Mouse (Mus musculus) left cerebral cortex, postnatal 4 days (tissue): ENCODE results near the gene Cntfr. TPM values are rescaled to one million over a fixed set of nuclear protein-coding genes. Genes with fewer than 3 reads are reported as not detected.
A peak's percentile ranks its signal among the peaks of the same experiment; 100 is the strongest.

ENCODE experiments used
- DNase-seq: peaks from one replicate; pipeline ENCODE4 v3.0.0-alpha.2; 2022
- intact Hi-C: fragments of 180-260 bp; cut with DNase I; formaldehyde crosslinking; loops from one replicate; pipeline ENCODE4 v1.15.1; 2025
- total RNA-seq, 2 experiments: library from RNA; stranded (reverse); gene quantifications; 2 replicates each; pipeline ENCODE4 v1.2.3; 2021

The Cntfr gene
- total RNA-seq, 2 experiments from 2014 or later: 60.5 to 61.7 TPM

GRCm38 (mm10) chr4:41658566-41659384, 38.1 kb downstream of the Cntfr start:
- intact Hi-C loops: no loop called here
- DNase-seq: no peak

GRCm38 (mm10) chr4:41655525-41655924, 41.4 kb downstream of the Cntfr start:
- no peak for DNase-seq
- intact Hi-C loops: no loop called here

- intact Hi-C loops: no loop called here
- peak; percentile 79 for DNase-seq
These were observed 42.7 kb downstream of the Cntfr start for GRCm38 (mm10) chr4:41654217-41654616.

GRCm38 (mm10) chr4:41653730-41654129, 43.2 kb downstream of the Cntfr start:
- intact Hi-C loops: no loop called here
- no peak for DNase-seq

- intact Hi-C loops: no loop called here
- peak; percentile 87 for DNase-seq
These were observed 43.6 kb downstream of the Cntfr start for GRCm38 (mm10) chr4:41653296-41653695.

GRCm38 (mm10) chr4:41648627-41649026, 48.3 kb downstream of the Cntfr start:
- no peak for DNase-seq
- intact Hi-C loops: no loop called here

GRCm38 (mm10) chr4:41648157-41648556, 48.7 kb downstream of the Cntfr start:
- intact Hi-C loops: no loop called here
- DNase-seq: no peak

- intact Hi-C loops: no loop called here
- DNase-seq: peak; percentile 53
These were observed 51.4 kb downstream of the Cntfr start for GRCm38 (mm10) chr4:41645488-41645887.

DNA sequence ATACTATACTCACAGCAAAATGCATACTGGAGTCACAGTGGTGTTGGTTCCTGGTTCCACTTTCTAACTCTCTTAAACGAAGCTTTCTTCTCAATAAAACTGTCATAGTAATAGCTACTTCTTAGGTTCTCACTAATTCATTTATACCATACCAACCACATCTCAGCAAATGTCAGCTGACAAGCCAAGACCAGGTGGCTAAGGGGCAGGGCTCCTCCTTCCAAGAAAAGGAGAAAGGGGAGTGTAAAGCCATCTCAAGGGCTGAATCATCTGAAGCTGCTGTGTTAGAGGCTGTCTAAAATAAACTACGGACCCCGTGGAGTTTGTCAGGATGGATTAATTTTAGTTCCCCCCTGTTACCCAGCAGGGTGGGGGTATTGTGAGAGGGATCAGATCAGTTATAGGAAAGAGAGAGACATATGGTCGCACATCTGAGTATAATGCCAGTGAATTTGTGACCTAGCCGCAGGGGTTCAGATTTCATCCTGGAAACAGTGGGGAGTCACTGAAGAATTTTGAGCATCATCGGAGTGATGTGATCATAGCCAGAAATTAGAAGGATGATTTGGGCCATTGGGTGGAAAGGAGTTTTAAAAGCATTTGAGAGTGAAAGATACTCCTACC, 55.6 kb downstream of the Cntfr start:
- intact Hi-C loops: no loop called here
- no peak for DNase-seq

DNA sequence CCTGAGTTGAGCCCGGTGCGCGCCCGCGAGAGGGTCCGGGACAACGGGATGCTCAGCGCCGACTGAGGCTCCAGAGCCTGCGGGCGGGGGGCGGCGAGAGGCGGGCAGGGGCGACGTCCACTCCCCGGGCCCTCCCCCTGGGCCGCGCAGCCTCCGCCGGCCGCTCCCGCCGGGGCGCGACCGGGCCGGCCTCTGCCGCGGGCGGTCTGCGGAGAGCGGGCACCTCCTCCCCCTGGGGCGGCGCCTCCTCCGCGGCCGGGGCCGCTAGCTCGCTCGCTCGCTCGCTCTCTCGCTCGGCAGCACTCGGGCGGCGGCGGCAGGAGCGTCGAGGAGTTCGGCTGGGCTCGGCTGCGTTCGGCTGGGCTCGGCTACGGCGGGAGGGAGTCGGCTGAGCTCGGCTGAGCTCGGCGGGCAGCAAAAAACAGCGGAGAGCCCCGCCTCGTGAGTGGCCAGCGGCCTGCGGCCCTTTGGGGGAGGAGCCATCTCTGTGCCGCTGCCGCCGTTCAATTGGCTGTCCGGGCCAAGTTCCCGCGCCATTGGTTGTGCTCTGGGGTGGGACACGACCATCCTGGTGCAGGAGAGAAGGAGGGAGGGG, 56.9 kb downstream of the Cntfr start, which contains the start of gene Enho:
Enho (minus strand) TSS at position 412 of the 595 bp plus-strand sequence.
- intact Hi-C loops: no loop called here
- peak; percentile 96 for DNase-seq

DNA sequence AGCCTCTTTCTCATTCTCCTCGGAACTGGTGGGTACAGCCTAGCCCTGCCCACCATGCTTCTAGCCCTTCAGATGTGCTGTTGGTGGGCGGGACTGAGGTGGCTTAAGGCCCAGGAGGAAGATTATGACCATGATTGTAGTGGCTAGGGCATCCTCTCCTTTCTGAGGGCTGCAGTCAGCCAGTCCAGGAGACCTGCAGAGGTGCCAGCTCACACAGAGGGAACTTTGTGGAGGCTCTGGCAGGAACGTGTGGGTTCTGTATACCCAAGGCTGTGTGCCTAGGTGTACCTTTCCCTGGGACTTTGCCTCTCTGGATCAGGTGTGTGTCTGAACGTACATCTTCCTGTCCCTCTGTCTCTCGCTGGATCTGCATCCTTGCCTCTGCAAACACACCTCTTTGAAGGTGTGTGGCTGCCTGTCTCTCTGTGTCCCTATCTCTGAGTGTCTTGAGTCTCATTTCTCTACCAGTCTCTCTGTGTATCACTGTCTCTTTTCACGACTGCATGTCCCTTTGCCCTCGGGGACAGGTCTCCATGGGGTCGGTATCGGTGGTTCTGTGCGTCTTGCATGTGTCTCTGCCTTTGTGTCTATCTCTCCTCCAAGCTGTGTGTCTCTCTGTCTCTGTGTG, 57.6 kb downstream of the Cntfr start:
- DNase-seq: no peak
- intact Hi-C loops: no loop called here

- intact Hi-C loops: no loop called here
- DNase-seq: no peak
These were observed 58.1 kb downstream of the Cntfr start for GRCm38 (mm10) chr4:41638828-41639213.

DNA sequence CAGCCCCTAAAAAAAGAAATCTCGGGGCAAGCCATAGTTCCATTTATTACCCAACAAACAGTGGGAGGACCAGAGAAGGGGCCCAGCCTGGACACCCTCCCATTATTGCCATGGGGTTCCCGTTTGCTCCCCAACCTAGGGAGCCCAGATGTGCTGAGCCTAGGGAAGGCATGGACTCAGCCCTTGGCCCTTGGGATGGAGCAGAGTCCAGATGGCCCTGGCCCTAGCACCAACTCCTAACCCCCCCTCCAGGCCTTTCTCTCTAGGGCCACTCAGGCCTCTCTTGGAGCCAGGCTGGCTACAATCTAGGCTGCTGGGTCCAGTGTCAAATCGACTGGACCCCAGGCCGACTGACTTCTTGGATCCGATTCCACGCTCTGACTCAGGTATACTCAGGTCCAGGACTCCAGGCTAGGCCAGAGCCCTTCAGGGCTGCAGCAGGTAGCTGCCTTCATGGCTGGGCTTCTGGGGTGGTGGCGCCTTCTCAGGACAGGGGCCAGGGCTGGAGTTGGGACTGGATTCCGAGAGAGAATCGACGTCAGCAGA, 58.6 kb downstream of the Cntfr start:
- intact Hi-C loops: no loop called here
- DNase-seq: no peak

- DNase-seq: peak; percentile 78
- intact Hi-C loops: no loop called here
These were observed 59.8 kb downstream of the Cntfr start for GRCm38 (mm10) chr4:41636882-41637635.

DNA sequence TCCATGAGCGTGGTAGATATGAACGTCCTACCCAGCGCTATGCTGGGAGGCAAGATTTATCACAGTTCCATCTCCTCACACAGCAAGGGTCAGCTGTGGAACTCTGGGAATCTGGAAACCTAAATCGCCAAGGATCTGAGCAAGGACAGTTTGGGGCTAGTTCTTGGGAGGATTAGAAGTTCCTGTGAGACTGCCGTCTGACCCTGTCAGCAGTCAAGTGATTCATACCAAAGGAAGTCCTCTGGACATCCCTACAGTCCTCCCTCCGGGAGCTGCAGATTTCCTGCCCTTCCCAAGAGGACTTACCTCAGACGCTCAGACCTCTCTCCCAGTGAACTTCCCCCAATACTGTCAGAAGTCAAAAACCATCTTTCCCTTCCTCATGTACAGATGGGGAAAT, 60.5 kb downstream of the Cntfr start:
- intact Hi-C loops: no loop called here
- DNase-seq: no peak

DNA sequence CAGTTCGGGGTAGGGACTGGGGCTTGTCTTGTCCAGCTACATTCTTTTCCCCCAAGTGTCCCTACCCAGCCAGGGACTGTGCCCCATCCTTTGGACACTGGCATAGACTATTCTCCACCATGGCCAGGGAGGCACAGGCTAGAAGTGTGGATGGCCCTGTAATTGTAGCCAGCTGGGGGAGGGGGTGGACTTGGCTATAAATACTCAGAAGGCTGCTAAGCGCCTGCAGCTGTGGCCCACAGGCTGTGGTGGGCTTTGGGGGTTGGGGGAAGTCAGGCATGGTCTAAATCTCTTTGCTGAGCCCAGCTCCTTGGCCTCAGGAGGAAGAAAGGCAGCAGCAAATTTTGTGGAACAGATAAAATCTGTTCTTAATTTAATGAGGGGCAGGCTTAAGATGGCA, 61.0 kb downstream of the Cntfr start:
- peak; percentile 78 for DNase-seq
- intact Hi-C loops: no loop called here

DNA sequence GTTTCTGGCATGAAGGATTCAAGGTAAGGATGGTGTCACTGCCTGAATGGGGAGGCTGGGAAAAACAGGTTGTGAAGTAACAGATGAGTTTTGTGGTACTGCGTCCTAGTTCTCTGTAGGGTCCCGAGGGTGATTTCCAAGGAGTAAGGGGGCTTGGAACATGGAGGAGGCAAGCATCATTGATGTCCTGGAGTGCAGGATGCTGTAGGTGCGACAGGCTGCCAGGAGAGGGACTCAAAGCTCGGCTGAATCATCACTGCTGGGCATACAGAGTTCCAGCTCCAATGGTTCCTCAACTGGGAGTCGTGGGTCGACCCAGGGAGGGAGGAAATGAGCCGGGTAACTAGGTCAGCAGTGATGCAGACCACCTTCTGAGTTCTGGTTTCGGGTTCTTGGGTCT, 61.7 kb downstream of the Cntfr start:
- DNase-seq: no peak
- intact Hi-C loops: no loop called here

DNA sequence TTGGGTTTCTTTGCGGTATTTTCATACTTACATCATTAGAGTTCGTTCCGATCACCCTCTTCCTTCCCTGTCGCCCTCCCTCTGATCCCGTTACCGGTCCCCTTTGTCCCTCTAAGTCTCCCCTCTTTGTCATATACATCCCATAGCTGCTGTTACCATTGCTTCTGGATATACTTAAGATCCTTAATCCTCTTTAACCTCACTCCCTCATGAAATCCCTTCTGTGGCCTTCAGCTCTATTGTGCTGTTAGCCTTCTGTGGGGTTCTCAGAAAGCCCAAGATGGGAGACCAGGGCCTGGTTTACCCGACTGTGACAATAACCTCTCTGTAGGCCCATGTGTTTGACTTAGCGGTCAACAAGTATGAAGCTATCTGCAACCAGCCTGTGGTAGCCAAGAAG, 62.3 kb downstream of the Cntfr start:
- intact Hi-C loops: no loop called here
- DNase-seq: no peak

DNA sequence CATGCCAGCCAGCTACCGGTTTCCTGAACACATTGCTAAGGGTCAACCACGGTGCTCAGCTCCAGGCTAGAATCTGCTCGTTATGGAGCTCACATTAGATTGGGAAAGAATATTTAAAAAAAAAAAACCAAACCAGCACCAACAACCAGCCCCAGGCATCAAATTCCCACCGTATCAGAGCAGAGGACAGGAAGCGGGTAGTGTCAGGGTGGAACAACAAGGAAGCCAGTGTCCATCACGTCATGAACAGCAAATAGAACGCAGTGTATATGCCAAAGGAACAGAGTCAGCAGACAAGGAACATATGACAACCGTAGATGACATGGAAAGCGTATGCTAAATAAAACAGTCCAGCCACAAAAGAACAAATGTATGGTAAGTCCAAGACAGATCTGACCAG, 63.9 kb downstream of the Cntfr start:
- intact Hi-C loops: no loop called here
- no peak for DNase-seq

DNA sequence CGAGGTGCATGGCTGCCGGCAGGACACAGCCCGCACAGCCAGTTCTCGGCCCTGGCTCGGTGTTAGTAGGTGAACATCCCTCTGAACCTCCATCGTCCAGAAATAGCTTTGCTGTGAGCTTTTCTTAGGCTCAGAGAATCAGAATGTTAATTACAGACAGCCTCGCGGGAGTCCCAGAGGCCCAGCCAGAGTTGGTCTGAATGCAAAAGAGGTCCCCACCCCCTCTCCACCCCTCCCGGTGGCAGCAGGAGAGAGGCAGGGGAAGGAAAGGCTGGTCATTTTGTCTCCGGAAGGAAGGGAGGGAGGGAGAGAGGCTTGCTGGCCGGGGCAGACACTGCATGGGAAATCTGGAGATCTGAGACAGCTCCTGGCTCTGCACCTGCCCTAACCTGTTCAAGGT, 65.5 kb downstream of the Cntfr start:
- intact Hi-C loops: no loop called here
- peak; percentile 53 for DNase-seq
